Mouse (Mus musculus) Patski (cell line): ENCODE results near the gene Cops6. TPM values are rescaled to one million over a fixed set of nuclear protein-coding genes. Genes with fewer than 3 reads are reported as not detected.

Experiments used
- ATAC-seq: fragments of 100-300 bp; one replicate; pipeline ENCODE4 v1.8.0; 2021
- CTCF ChIA-PET: fragments of 350-600 bp; sonication (Branson Sonifier 250); formaldehyde crosslinking; loops from one replicate; lab custom pipeline; 2022; ENCODE audit warnings: inconsistent platforms; lab: Charles Lee
- POLR2A ChIA-PET: fragments of 350-600 bp; sonication (Branson Sonifier 250); formaldehyde crosslinking; loops from one replicate; lab custom pipeline; 2022; ENCODE audit warnings: antibody characterized with exemption, inconsistent platforms; lab: Charles Lee
- DNase-seq: peaks from one replicate; pipeline ENCODE4 v3.0.0-alpha.2; 2011; ENCODE audit warnings: low read depth, low spot score
- H3K27me3 ChIP-seq: fragments of 371-371 bp; one replicate; pipeline ENCODE4 v1.5.1; 2021
- CTCF ChIP-seq: fragments of 100-300 bp; IDR thresholded peaks from one replicate; pipeline ENCODE4 v1.5.1; 2021
- in situ Hi-C: fragments of 300-500 bp; cut with MboI; formaldehyde crosslinking; loops from 3 replicates; pipeline ENCODE4 v1.11.1; 2018; ENCODE audit warnings: low pct_unique_long_range_greater_than_20kb, mixed read lengths
- polyA plus RNA-seq: library from polyadenylated mRNA; unstranded; gene quantifications from one replicate; pipeline ENCODE4 v1.2.3, GENCODE M21; 2021

The Cops6 gene
- polyA plus RNA-seq, 1 experiment from 2014 or later = 274 TPM

- ChIA-PET CTCF (interaction anchor here (1.0 to 1.7 kb wide), 3 partner anchors 12 to 67 kb away, joined by 3 to 6 read pairs (median 5); no protein-coding TSS in a partner anchor), POLR2A (interaction anchor here (0.6 to 1.0 kb wide), 2 partner anchors 12 to 14 kb away, joined by 3 read pairs; no protein-coding TSS in a partner anchor)
- H3K27me3 ChIP-seq = no peaks in the 10 kb centered on the region
- ATAC-seq (no peak), DNase-seq (no peak)
- no peak for TF ChIP-seq CTCF
- in situ Hi-C loops = no loop called here
These were observed 6.5 kb upstream of the Cops6 start for GRCm38 (mm10) chr5:138154390-138154789.

GRCm38 (mm10) chr5:138155443-138155976, 5.4 kb upstream of the Cops6 start, which contains the start of gene Zfp113:
Zfp113 (minus strand) TSS chr5:138155744.
- POLR2A ChIA-PET = interaction anchor here (0.6 to 1.0 kb wide), 4 partner anchors 11 to 247 kb away, joined by 3 read pairs; no protein-coding TSS in a partner anchor
- in situ Hi-C loops = no loop called here
- peak; percentile 88 for ATAC-seq
- TF ChIP-seq CTCF = peak; percentile 93
- no peaks in the 10 kb centered on the region for H3K27me3 ChIP-seq
- CTCF ChIA-PET = interaction anchor here (1.0 to 1.7 kb wide), 5 partner anchors 11 to 68 kb away, joined by 3 to 6 read pairs (median 5); no protein-coding TSS in a partner anchor
- DNase-seq = peak; percentile 94

- no peaks in the 10 kb centered on the region for H3K27me3 ChIP-seq
- DNase-seq (no peak), ATAC-seq (no peak)
- POLR2A ChIA-PET = interaction anchor here (3.4 kb wide), 1 partner anchor 10 kb away, joined by 14 read pairs; no protein-coding TSS in a partner anchor
- in situ Hi-C loops = loop anchor here (10.0 kb wide), 1 partner anchor 375 kb away; the partner anchor contains the start of genes Mepce and Zcwpw1
- CTCF ChIA-PET = interaction anchor here (1.1 to 1.8 kb wide), 2 partner anchors 10 to 64 kb away, joined by 3 to 6 read pairs; no protein-coding TSS in a partner anchor
- no peak for TF ChIP-seq CTCF
These were observed 578 bp upstream of the Cops6 start for GRCm38 (mm10) chr5:138160224-138160762.

- DNase-seq = no peak
- in situ Hi-C loops = loop anchor here (10.0 kb wide), 1 partner anchor 378 kb away; the partner anchor contains the start of genes Mepce and Zcwpw1
- POLR2A ChIA-PET = interaction anchor here (1.7 to 3.4 kb wide), 2 partner anchors 7 to 18 kb away, joined by 3 to 14 read pairs; no protein-coding TSS in a partner anchor
- no peak for ATAC-seq
- no peaks in the 10 kb centered on the region for H3K27me3 ChIP-seq
- CTCF ChIA-PET = no interaction called here
- no peak for TF ChIP-seq CTCF
These were observed 2.2 kb downstream of the Cops6 start for GRCm38 (mm10) chr5:138163046-138163445.

- CTCF ChIA-PET = no interaction called here
- no peak for TF ChIP-seq CTCF
- no peaks in the 10 kb centered on the region for H3K27me3 ChIP-seq
- in situ Hi-C loops = loop anchor here (10.0 kb wide), 1 partner anchor 379 kb away; the partner anchor contains the start of genes Mepce and Zcwpw1
- DNase-seq (no peak), ATAC-seq (no peak)
- POLR2A ChIA-PET = no interaction called here
These were observed 2.7 kb downstream of the Cops6 start for GRCm38 (mm10) chr5:138163610-138164009.

- CTCF ChIA-PET = no interaction called here
- ATAC-seq (no peak), DNase-seq (no peak)
- POLR2A ChIA-PET = interaction anchor here (0.6 kb wide), 1 partner anchor 79 kb away, joined by 5 read pairs; no protein-coding TSS in a partner anchor
- no peak for TF ChIP-seq CTCF
- in situ Hi-C loops = loop anchor here (10.0 kb wide), 1 partner anchor 381 kb away; the partner anchor contains the start of genes Mepce and Zcwpw1
- H3K27me3 ChIP-seq = no peaks in the 10 kb centered on the region
These were observed 4.7 kb downstream of the Cops6 start for GRCm38 (mm10) chr5:138165594-138165993.

- in situ Hi-C loops = no loop called here
- ChIA-PET POLR2A (interaction anchor here (1.2 to 2.7 kb wide), 2 partner anchors 10 to 15 kb away, joined by 3 to 14 read pairs; partner anchors contain the start of gene Cops6), CTCF (no interaction called here)
- no peaks in the 10 kb centered on the region for H3K27me3 ChIP-seq
- DNase-seq (peak; percentile 95), ATAC-seq (peak; percentile 83)
- no peak for TF ChIP-seq CTCF
These were observed 10.2 kb downstream of the Cops6 start for GRCm38 (mm10) chr5:138170936-138171561.

- TF ChIP-seq CTCF = no peak
- no peaks in the 10 kb centered on the region for H3K27me3 ChIP-seq
- DNase-seq (peak; percentile 97), ATAC-seq (peak; percentile 75)
- CTCF ChIA-PET = no interaction called here
- POLR2A ChIA-PET = interaction anchor here (0.5 kb wide), 1 partner anchor 16 kb away, joined by 3 read pairs; the partner anchor contains the start of genes Cnpy4 and Taf6
- in situ Hi-C loops = no loop called here
These were observed 11.0 kb downstream of the Cops6 start, which contains the start of the genes Ap4m1 and Mcm7 for GRCm38 (mm10) chr5:138171695-138172491. Ap4m1 (plus strand) TSS chr5:138172002. Mcm7 (minus strand) TSS chr5:138172422.

GRCm38 (mm10) chr5:138173217-138173616, 12.3 kb downstream of the Cops6 start:
- no peaks in the 10 kb centered on the region for H3K27me3 ChIP-seq
- CTCF ChIA-PET = interaction anchor here (1.2 kb wide), 1 partner anchor 11 kb away, joined by 4 read pairs; no protein-coding TSS in a partner anchor
- ATAC-seq = no peak
- no peak for TF ChIP-seq CTCF
- in situ Hi-C loops = no loop called here
- POLR2A ChIA-PET = no interaction called here
- DNase-seq = no peak
